Mouse (Mus musculus): ENCODE data around the gene Rbbp8nl.

DNA sequence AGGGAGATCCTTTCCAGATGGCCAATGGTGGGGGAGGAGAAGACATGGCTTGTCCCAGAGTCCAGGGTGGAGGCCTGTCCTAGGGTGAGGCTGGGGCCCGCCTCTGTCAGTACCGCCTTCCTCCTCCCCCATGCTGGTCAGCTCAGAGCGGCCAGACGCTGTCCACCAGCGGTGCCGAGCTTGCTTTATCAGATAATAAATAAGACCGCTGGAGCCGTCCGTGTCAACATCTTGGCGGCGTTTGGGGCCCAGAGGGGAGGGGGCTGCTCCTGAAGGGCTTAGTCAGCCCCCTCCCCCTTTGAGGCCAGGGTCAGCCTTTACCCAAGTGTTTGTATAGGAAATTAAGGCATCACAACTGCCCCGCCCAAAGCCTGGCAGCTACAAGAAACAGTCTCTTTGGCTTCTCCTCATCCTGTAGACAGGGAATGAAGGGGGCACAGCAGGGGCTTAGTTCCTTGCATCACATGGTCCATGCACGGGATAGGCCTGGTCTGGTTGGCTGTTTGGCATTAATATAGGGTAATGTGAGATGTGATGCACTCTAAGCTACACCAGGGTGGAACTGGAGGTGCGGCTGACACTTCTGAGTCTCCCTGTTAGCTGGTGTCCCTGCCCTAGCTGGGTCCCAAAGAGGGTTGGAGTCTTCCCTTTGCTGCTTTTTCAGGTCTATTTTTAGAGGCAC, 33.1 kb upstream of the Rbbp8nl start:
- TF ChIP-seq CTCF (IDR thresholded peaks at IDR 0.05) (no peak), POLR2A (IDR thresholded peaks at IDR 0.05; ENCODE audit: insufficient read depth, low read depth, low read length) (no peak), EP300 (IDR thresholded peaks at IDR 0.05; ENCODE audit: insufficient read depth, low read depth, low read length) (no peak)
